Mouse (Mus musculus): ENCODE data around the gene Snx29. TPM values are rescaled to one million over a fixed set of nuclear protein-coding genes. Genes with fewer than 3 reads are reported as not detected.
A peak's percentile ranks its signal among the peaks of the same experiment; 100 is the strongest.

The Snx29 gene
- total and polyA plus RNA-seq, 3 experiments = 6.5 to 19.4 (median 16.8) TPM

- no peak for DNase-seq
Observed at GRCm38 (mm10) chr16:11783337-11783736, 460.6 kb downstream of the Snx29 start.

DNA sequence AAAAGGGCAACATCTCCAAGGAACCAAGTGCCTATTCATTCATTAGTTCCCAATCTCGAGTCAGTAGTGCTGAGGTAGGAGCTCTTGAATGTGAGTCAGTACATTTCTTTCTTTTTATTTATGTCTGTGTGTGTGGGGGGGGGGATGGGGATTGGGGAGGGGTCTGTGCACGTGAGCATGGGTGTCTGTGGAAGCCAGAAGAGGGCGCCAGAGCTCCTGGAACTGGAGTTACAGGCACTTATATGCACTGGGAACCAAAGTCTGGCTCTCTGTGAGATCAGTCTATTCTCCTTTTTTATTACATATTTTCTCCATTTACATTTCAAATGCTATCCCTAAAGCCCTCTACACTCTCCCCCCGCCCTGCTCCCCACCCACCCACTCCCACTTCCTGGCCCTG is 461.6 kb downstream of the Snx29 start:
- DNase-seq = no peak

GRCm38 (mm10) chr16:11785806-11786205 is 463.1 kb downstream of the Snx29 start:
- no peak for DNase-seq

GRCm38 (mm10) chr16:11790476-11790875 is 467.8 kb downstream of the Snx29 start:
- no peak for DNase-seq

DNA sequence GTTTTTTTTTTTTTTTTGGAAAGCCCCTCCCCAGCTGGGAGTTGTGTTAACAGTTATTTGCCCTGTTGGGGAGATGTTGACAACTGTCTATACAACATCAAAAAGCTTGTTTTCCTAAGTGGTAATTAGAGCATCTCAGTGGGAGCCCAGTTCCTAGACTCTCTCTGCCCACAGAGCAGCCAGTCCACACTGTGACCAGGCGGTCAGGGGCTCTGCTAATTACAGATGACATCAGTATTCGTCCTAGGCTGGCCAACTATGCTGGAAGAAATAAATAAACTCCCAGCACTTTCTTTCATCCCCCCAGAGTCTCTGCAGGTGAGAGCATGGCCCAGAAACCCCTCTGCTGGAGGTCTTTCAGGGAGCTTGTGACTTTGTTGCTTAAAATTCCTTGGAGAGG is 470.7 kb downstream of the Snx29 start:
- DNase-seq = no peak

GRCm38 (mm10) chr16:11794628-11795027 is 471.9 kb downstream of the Snx29 start:
- no peak for DNase-seq

GRCm38 (mm10) chr16:11795758-11796460 is 473.2 kb downstream of the Snx29 start:
- no peak for DNase-seq

DNA sequence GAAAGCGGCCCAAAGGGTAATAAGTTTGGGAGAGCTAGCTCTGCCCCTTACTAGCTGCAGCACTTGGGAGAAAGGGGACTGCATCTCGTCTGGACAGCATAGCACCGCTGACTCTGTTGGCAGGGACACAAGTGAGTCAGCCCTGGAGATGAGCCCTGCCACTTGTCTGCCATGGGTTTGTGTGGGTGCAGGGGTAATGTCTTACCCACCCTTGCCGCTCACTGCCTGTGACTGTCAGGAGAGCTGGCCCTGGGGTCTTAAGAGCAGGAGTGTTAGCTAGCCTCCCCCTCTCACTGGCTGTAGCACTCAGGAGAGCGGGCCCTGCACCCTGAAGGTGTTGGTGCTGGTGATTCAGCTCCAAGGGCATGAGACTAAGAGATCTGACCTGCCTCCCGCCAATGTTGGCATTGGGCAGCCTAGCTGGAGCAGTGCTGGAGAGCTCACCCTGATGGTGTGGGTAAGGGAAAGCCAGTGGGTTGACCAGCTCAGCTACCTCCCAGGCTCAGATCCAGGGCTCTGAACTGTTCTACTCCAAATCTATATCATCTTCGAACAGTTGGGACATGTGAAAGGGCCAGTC is 479.3 kb downstream of the Snx29 start:
- peak; percentile 81 for DNase-seq

Other genes with a start within 250 kb of the Snx29 start
- gene Txndc11, start 188.3 kb upstream of the Snx29 start, total RNA-seq (2021) = 10 to 100 TPM; 33.2 to 72.4 TPM
- gene Txndc11, start 188.3 kb upstream of the Snx29 start, polyA plus RNA-seq (2012; rRNA removed) = 25.9 and 38.3 TPM in 2 replicates
- gene Zc3h7a, start 146.5 kb upstream of the Snx29 start, total RNA-seq (2021) = 10 to 100 TPM; 46.7 to 79.2 TPM
- gene Zc3h7a, start 146.5 kb upstream of the Snx29 start, polyA plus RNA-seq (2012; rRNA removed) = 12.3 and 15.0 TPM in 2 replicates
- gene Rsl1d1, start 119.6 kb upstream of the Snx29 start, total RNA-seq (2021) = 10 to 100 TPM; 65.7 to 82.2 TPM
- 1.3 TPM in 2 replicates for gene Rsl1d1, start 119.6 kb upstream of the Snx29 start, polyA plus RNA-seq (2012; rRNA removed)
- gene Gspt1, start 68.6 kb upstream of the Snx29 start, total RNA-seq (2021) = 100 to 1,000 TPM; 120 to 193 TPM
- gene Gspt1, start 68.6 kb upstream of the Snx29 start, polyA plus RNA-seq (2012; rRNA removed) = 61.8 and 118 TPM in 2 replicates
- gene Tnfrsf17, start 9.1 kb upstream of the Snx29 start, total RNA-seq (2021) = not detected
- gene Tnfrsf17, start 9.1 kb upstream of the Snx29 start, polyA plus RNA-seq (2012; rRNA removed) = not detected in 2 replicates

Data from adrenal gland, adult 2 months (tissue).